Mouse (Mus musculus): ENCODE data around the gene Nln. TPM values are rescaled to one million over a fixed set of nuclear protein-coding genes. Genes with fewer than 3 reads are reported as not detected.

Nln gene
- total RNA-seq (2014; fragmentation: Nextera tagmentation), result 29.4 and 34.9 TPM in 2 replicates
- total RNA-seq (2017), result 47.9 and 58.8 TPM in 2 replicates

DNA sequence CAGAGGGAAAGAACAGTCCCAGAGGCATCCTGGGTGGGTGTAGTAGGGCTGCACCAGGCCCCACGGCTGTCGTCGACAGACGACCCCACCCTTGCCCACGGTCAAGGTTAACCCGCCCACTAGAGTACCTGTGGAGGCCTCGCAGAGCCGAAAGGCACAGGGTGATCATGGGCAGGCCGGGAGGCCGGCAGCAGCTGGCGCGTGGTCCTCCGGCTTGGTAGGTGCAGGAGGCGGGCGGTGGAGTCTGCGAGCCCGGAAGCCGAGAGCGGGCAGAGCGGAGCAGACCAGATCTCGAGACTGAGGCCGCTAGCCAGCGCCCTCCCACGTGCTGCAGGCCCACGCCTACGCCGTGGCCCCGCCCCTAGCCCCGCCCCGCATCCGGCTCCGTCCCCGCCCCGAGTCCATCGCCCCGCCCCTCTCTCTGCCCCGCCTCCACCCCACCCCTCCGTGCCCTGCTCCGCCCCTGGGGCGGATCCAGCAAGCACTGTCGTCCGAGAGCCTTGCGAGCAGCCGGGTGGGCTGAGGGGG is at the start of gene Nln, which contains the start of gene Sgtb:
Gene Nln, minus strand, starts transcription at position 327 of the 528 bp plus-strand sequence.
Gene Sgtb, plus strand, starts transcription at position 454 of the 528 bp plus-strand sequence.
- ATAC-seq (replicated peaks; ENCODE audit: low FRiP score, low TSS enrichment, poor library complexity, severe bottlenecking), result peak; percentile 97

DNA sequence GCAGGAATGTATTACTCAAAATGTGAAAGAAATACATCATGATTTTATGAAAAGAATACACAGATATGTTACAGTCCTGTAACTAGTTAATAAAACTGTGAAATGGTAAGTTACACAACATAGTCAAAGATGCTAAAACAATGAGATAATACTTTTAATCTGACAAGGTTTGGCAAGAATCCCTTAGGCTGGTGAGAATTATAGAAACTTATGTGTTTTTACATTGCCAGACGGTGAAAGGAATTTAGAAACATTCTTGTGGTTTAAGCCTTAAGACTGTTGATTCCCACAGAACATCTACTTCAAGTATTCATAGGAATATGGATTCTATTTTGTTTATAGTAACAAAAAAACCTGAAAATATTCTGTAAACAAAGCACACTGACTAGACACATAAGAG is 46.3 kb upstream of the Nln start:
- no peak for ATAC-seq (replicated peaks; ENCODE audit: low FRiP score, low TSS enrichment, poor library complexity, severe bottlenecking)

DNA sequence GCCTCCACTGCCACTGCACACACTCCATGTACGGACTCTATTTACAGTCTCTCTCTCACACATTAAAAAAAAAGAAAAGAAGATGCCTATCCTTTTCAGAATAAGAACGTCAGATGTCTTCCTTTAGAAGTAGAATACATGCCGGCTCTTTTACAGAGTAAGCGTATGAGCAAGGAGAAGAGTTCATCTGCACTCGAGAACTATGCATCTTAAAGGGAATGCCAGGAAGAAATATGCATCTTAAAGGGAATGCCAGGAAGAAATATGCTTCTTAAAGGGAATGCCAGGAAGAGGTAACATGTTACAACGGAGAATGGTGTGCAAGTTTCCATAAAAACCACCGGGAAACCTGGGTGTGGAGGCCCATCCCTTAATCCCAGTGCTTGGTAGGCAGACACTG is 45.7 kb upstream of the Nln start:
- no peak for ATAC-seq (replicated peaks; ENCODE audit: low FRiP score, low TSS enrichment, poor library complexity, severe bottlenecking)

DNA sequence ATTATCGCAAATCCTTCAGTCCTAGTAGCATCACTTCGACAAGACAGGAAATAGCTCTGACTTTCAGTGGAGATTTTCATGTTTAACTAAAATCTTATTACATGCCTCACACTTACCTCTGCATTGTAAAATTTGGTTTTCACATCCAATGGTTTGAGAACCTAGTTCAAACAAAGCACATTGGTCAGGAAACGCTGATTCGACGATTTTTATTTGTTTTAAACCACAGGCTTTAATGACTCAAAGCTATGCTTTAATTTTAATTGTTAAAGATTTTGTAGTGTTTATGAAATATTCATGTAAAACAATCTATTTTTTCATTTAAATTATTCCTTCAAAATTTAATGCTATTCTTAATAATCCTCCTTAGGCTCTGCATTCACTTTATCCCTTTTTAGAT is 44.8 kb upstream of the Nln start:
- ATAC-seq (replicated peaks; ENCODE audit: low FRiP score, low TSS enrichment, poor library complexity, severe bottlenecking), result no peak

DNA sequence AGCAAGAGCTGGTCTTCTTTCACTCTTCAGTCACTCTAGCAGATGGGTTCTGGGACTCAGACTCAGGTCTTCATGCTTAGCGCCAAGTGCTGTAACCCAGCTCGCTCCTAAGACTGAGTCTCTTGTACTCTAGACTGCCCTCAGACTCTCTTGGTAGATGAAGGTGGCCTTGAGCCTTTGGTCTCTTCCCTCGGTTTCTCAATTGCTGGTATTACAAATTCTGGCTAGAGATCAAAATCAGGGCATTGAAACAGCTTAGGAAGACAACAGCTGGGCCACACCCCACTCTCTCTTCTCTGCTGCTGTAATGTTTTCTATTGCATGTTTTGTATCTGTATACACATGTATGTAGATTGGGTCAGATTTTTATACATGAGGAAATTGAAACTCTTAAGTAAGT is 36.2 kb upstream of the Nln start:
- no peak for ATAC-seq (replicated peaks; ENCODE audit: low FRiP score, low TSS enrichment, poor library complexity, severe bottlenecking)

DNA sequence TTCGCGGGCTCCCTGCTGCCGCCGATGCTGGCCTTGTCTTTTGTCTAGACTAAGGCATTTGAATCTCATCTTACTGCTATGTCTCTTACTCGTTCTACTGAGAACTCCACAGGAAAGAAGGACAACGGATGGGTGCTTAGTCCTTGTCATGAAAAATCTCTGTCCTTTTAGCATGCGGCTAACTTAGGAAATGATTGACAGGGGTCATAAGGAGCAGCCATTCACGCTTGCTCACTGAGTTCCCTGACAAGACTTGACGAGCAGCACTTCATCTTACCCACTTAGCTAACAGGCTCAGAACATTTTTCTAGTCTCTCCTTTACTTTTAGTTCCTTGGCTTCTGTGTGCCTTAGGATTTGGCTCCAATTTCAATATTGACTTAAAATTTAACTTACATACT is 35.5 kb upstream of the Nln start:
- no peak for ATAC-seq (replicated peaks; ENCODE audit: low FRiP score, low TSS enrichment, poor library complexity, severe bottlenecking)

DNA sequence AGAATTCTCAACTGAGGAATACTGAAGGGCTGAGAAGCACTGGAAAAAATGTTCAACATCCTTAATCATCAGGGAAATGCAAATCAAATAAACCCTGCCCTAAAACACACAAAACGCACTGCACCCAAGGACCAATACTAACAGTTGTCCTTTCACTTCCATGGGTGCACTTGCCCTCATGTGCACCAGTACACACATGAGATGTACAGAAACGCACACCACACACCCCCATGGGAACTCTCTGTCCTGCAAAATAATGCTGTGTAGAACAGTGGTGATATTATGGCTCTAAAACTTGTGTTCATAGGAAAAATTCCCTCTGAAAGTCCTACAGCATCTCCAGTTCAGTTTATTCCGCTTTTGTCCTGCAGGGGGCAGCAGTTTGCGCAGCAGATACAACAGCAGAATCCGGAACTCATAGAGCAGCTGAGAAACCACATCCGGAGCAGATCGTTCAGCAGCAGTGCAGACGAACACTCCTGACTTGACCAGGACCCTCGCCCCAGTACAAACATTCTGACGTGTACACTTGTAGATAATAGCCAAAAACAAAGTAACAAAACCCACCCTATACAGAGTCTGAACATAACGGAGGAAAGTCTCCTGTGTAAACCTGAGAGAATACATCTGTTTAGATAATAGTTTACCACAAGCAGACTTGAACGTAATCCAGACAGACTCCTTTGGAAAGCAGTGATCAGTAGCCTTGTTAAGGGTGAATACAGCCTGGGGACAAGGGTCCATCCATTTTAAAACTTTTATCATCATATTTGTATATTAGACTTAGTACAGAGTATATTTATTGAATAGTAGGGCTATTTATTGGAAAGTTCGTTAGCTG is 30.2 kb upstream of the Nln start:
- ATAC-seq (replicated peaks; ENCODE audit: low FRiP score, low TSS enrichment, poor library complexity, severe bottlenecking), result peak; percentile 94

DNA sequence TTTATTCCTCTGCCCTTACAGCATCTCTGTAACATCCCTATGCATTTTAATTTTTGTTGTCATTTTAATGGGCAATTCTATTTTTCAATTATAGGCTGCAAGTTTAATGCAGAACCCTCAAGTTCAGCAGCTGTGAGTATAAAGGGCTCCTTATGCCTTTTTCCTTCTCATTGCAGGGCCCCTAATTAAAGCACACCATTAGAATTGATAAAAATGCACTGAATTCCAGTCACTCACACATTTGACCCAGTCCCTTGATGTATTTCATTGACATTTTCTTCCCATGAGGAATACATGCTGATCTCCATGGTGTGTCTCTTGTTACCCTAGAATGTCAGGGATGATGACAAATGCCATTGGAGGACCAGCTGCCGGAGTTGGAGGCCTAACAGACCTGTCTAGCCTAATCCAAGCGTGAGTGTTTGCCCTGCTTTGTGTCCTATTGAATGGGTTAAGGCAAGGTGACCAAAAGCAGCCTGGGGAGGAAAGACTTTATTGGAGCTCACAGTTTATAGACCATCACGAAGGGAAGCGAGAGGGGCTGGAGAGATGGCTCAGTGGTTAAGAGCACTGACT is 25.2 kb upstream of the Nln start:
- no peak for ATAC-seq (replicated peaks; ENCODE audit: low FRiP score, low TSS enrichment, poor library complexity, severe bottlenecking)

DNA sequence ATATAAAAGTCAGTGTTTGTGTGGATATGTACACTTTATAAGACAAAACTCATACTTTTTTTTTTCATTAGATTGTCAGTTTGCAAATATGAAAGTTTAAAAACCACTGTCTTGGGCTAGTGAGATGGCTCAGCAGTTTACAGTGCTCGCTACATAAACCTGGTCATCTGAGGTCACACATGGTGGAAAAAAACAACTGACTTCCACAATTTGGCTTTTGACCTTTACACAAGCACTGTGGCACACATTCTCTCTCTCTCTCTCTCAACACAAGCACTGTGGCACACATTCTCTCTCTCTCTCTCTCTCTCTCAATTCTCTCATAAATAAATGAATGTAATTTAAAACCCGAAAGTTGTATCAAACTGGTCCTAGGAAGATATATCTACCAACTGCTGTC is 23.1 kb upstream of the Nln start:
- ATAC-seq (replicated peaks; ENCODE audit: low FRiP score, low TSS enrichment, poor library complexity, severe bottlenecking), result no peak

DNA sequence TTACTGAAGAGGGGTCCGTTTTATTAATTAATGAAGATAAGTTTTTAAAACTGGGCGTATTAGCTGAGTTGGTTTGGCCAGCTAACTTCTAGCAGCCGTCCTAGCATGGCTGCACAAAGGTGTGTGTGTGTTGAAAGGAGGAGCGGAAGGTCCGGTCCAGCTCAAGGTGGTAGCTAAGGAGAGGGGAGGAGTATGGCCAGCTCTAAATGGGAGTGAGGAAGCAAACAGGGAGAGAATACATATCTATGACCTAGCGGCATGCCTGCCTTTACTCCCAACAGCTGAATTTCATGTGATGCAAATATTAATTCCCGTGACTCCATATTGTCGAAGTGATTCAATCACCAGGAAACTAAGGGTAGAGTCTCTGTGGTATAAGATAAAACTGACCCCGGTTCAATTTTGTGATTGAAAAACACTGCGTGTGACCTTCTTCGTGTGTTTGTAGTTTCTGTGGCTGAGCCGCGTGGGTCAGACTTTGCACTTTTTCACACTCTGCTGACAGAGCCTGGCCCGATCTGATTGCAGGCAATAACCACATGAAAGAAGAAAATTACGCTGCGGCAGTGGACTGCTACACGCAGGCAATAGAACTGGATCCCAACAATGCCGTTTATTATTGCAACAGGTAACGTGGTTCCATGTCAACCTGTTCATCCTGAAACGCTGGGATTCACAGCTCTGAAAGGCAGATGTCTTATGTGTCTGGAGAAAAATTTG is 14.4 kb upstream of the Nln start:
- no peak for ATAC-seq (replicated peaks; ENCODE audit: low FRiP score, low TSS enrichment, poor library complexity, severe bottlenecking)

DNA sequence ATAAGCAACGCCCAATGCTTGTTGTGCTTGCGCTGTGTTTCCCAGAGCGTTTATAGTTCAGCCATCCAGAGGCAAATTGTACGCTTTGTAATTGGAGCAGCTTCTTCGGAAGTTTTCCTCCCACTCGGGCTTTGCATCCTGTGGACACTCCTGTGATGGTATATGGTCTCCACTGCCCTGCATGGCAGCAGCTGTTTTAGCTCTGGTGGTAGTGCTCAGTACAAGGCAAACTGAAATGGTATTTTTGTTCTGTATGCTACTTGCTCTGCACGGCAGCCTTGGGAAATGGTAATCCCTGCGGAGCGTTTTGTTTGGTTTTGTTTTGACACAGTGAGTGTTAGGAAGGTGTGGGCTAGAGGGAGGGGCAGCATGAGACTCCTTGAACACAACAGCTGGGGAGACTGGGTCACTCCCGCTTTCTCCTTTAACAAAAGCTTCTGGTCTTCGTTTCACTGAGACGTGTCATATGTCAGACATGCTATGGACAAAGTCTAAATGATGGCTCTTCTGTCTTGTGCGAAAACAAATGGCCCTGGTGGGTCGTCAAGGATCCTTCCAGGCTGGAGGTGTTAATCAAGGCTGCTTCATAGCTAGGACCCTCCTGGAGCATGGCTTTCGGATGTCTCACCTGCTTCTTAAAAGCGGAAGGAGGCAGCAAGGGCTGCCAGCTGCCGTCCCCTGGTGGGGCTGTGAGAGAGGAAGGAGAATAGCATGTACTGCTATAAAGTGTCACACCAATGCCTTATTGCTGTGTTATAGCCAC is 12.8 kb upstream of the Nln start:
- ATAC-seq (replicated peaks; ENCODE audit: low FRiP score, low TSS enrichment, poor library complexity, severe bottlenecking), result no peak

DNA sequence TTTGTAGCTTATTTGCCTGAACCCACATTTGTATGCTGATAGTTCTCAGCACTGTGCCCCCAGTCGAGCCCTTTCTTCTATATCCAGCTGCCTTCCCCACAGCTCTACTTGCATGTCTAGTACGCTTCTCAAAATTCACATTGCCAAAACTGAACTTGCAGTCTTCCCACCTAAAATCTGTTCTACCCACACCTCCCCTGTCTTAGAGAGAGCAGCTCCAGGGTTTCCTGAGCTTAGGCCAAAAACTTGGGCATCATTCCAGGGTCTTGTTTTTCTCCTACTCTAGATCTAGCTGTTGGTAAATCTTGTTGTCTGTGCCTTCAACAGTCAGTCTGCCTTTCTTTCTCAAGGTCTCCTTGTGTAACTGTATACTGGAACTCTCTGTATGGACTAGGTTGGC is 5.4 kb upstream of the Nln start:
- no peak for ATAC-seq (replicated peaks; ENCODE audit: low FRiP score, low TSS enrichment, poor library complexity, severe bottlenecking)

DNA sequence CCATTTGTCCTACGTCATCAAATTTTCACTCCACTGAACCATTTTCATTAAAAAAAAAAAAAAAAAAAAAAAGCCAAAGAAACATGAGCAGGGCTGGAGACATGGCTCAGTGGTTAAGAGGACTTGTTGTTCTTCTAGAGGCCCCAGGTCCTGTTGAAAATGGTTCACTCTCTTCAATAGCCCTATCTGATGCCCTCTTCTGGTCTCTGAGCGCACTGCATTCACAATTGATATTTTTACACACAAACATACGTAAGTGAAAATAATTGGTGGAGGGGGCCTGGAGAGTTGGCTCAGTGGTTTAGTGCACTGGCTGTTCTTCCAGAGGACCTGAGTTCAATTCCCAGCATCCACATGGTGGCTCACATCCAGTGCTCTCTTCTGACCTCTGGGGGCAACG is 4.4 kb upstream of the Nln start:
- ATAC-seq (replicated peaks; ENCODE audit: low FRiP score, low TSS enrichment, poor library complexity, severe bottlenecking), result no peak

DNA sequence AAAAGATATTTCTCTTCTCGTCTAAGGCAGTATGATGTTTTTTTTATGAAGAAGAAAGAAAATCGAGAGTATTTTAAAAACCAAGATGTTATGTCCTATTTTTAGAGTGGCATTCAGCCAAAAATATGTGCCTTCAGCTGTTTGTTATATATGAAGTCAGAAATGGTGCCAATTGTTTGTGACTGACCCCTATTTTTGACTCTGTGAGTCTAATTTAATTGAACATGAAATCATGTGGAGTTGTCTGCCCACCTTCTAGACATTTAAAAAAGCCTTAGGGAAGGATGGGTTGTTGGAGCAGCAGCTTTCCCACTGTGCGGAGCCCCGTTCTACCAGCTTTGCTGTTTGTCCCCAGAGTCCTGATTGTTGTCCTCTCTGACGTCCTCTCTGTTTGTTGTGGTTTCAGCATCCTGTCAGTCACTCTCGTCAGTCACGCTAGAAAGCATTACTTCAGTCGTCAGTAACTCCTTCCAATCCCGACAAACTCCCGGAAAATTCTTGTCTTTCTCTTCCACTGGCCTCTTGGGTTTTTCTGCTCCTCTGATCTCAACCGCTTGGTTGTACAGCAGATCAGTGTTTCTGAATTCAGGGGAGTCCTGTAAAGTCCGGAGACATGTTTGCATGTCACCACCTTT is 3.0 kb upstream of the Nln start:
- no peak for ATAC-seq (replicated peaks; ENCODE audit: low FRiP score, low TSS enrichment, poor library complexity, severe bottlenecking)

DNA sequence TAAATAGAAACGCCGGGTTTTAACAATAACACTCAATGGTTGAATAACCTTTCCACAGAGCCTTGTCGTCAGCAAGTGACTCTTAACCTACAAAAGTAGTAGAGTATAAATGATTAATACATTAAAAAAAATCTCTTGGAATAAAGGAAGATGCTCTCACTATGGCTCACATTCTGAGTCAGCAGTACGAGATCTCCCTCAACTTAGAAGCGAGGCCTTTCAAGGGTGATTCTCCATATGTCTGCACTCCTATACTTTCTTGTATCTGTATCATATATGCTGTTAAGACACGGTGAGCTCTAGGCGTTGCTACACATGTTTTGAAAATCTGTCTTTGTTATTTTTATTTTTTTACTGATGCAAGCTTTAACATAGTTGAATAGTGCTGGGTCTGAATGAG is 1.1 kb upstream of the Nln start:
- ATAC-seq (replicated peaks; ENCODE audit: low FRiP score, low TSS enrichment, poor library complexity, severe bottlenecking), result no peak

DNA sequence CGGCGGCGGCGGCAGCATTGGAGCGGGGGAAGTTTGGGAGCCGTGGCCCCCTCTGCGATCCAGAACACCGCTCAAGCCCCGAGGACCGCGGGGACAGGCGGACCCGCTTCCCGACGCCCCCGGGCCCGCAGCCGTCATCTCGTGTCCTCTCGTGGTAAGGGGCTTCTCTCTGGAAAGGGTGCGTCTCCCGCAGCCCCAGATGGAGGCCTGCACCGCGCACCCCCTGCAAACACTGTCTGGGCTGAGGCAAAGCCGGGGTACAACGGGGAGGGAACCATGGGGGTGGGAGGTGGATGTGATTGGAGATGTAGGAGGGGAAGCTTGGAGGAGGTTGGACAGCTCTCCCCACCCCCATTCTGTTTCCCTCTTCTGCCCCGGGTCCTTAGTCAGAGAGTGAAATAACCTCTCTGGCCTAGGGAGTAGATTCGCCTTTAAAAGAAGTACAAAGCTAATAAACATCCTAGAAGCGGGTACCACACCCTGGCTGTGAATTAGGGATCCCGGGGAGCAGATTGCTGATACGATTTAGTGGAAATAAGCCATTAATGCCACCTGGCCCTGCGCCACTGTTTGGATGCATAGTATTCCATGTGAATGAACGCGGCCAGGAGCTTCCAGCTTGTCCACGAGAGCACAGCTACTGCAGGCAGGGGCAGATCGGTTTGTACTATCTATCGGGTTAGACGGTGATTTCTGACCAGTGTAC is 555 bp upstream of the Nln start:
- ATAC-seq (replicated peaks; ENCODE audit: low FRiP score, low TSS enrichment, poor library complexity, severe bottlenecking), result no peak

DNA sequence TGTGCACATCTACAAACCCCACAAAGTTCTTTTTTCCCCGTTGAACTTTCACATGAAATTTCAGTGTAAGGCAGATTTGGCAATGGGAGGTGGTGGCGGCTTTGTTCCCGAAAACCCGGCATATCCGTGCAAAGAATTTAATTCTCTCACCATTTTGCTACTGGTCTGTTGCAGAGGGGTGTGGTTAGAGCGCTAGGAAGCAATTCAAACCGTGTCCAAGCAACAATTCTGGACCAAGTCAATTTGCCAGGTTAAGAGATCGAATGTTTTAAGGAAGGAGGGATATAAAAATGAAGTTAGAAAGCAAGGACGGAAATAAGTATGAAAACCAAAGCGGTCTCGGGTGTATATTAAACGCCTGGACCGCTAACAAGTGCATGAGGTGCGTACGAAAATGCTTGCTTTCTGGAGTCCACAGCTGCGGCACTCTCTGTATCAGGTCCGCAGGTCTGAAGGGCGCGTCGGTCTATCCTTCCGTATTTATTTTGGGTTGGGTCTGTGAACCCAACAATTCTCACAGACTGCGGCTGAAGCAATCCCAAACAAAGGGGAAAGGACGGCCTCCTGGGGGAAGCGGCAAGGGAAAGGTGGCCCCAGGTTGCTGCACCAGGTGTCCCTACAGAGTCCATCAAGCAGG is 645 bp downstream of the Nln start:
- peak; percentile 53 for ATAC-seq (replicated peaks; ENCODE audit: low FRiP score, low TSS enrichment, poor library complexity, severe bottlenecking)

DNA sequence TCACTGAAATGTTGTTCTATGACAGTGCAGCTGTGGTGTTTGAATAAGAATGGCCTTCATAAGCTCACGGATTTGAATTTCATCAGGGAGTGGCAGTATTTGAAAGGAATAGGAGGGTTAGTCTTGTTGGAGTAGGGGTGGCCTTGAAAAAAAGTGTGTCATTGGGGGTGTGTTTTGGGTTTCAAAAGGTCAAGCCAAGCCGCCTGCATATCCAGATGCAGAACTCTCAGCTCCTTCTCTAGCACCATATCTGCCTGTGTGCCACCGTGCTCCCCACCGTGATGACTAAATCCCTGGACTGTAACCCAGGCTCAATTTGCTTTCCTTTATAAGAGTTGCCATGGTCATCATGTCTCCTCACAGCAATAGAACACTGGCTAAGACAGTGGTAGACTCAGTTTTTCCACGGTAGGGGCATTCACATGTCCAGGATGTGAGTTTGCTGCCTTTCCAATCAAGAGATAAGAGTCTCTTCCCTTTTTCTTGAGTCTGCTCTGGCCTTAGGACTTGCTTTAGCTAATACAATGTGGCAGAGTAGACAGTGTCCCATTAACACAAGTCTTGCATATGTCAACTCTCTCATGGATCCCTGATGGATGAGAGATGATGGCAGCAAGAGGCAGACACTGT is 7.7 kb downstream of the Nln start:
- no peak for ATAC-seq (replicated peaks; ENCODE audit: low FRiP score, low TSS enrichment, poor library complexity, severe bottlenecking)
